Mouse (Mus musculus): ENCODE data around the gene Iba57. TPM values are rescaled to one million over a fixed set of nuclear protein-coding genes. Genes with fewer than 3 reads are reported as not detected.

The Iba57 gene
- polyA plus RNA-seq, 1 experiment from 2014 or later, result 7.8 TPM

DNA sequence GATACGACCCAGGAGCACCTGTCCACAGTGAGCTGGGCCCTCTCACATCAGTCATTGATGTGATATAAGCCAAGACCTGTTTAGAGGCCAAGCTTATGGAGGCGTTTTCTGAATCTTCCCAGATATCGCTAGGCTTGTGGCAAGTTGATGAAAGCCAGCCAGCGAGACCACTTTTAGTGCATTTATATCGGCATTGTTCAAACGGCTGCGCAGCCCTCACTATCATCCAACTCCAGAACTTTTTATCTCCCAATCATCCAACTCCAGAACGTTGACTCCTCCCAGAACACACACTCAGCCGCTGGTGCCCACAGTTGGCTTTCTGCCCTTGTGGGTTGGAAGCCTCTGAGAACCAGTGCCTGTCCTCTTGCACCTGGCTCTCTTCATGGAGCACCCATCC, 845 bp upstream of the Iba57 start:
- Histone ChIP-seq H3K4me1 (peaks cover 36% of the 10 kb centered on the region), H3K27me3 (ENCODE audit: insufficient read depth, poor library complexity, severe bottlenecking) (no peaks in the 10 kb centered on the region), H3K4me3 (peak overlapping the region; percentile 84; the same call in 1 of the 2 replicates), H3K36me3 (peaks cover 4% of the 10 kb centered on the region; the same call in 1 of the 2 replicates), H3K9me3 (no peaks in the 10 kb centered on the region), H3K27ac (peak overlapping the region; percentile 99)
- peak; percentile 84 for DNase-seq (ENCODE audit: low spot score)
- WGBS, result 57% methylated on average over 9 of the region's 9 CpGs

GRCm38 (mm10) chr11:59162443-59163254, 890 bp downstream of the Iba57 start:
- H3K4me3 ChIP-seq, result peak overlapping the region; percentile 84
- WGBS, result 55% methylated on average over 9 of the region's 9 CpGs
- no peaks in the 10 kb centered on the region for H3K9me3 ChIP-seq
- H3K27ac ChIP-seq, result peak overlapping the region; percentile 99
- no peaks in the 10 kb centered on the region for H3K27me3 ChIP-seq (ENCODE audit: insufficient read depth, poor library complexity, severe bottlenecking)
- H3K4me1 ChIP-seq, result peaks cover 36% of the 10 kb centered on the region
- H3K36me3 ChIP-seq, result peaks cover 18% of the 10 kb centered on the region
- no peak for DNase-seq (ENCODE audit: low spot score)

- 58% methylated on average over 5 of the region's 5 CpGs for whole genome bisulfite sequencing
- peaks cover 36% of the 10 kb centered on the region for H3K4me1 ChIP-seq
- H3K27ac ChIP-seq, result no peak overlapping the region
- H3K9me3 ChIP-seq, result no peaks in the 10 kb centered on the region
- H3K27me3 ChIP-seq (ENCODE audit: insufficient read depth, poor library complexity, severe bottlenecking), result no peaks in the 10 kb centered on the region
- H3K4me3 ChIP-seq, result no peak overlapping the region
- DNase-seq (ENCODE audit: low spot score), result no peak
- H3K36me3 ChIP-seq, result peaks cover 29% of the 10 kb centered on the region
These were observed 2.1 kb downstream of the Iba57 start for GRCm38 (mm10) chr11:59161398-59161797.

DNA sequence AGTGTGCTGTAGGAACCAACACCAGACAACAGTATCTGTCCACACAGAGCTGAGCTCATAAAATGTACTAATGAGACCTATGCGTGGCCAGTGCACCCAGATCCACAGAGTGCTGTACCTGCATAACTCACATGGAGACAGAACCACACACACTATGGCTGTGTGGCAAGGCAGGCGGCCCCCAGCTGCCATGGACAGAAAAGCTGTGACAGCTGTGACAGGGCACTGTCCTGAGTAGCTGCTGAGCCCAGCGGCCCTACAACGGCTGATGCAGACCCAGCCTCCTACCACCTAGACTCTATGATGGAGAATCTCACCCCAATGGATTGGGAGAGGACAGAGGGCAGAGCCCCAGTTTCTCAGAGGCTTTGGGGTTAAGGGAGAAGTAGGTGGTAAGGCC, 4.0 kb downstream of the Iba57 start:
- no peak overlapping the region for H3K4me3 ChIP-seq
- H3K27ac ChIP-seq, result no peak overlapping the region
- WGBS, result 90% methylated on average over 4 of the region's 4 CpGs
- H3K9me3 ChIP-seq, result no peaks in the 10 kb centered on the region
- no peak for DNase-seq (ENCODE audit: low spot score)
- peaks cover 40% of the 10 kb centered on the region for H3K36me3 ChIP-seq
- no peaks in the 10 kb centered on the region for H3K27me3 ChIP-seq (ENCODE audit: insufficient read depth, poor library complexity, severe bottlenecking)
- H3K4me1 ChIP-seq, result peaks cover 26% of the 10 kb centered on the region

DNA sequence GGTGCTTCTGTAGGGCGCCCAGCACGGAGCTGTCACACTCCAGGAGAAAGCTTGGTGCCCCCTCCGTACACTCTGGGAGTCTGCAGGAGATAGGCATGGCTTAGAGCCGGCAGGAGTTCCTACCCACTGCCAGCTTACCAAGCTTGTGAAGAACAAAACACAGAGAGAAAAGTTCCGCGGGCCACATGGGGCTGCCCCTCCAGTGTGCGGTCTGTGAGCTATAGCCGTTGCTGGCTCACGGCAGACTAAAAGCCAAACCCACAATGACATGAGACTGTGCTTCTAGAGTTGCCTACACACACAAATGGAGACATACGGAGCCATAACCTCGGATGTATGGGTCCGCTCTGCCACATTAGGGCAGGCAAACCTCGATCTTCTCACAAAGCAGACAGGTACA, 4.4 kb downstream of the Iba57 start:
- H3K4me3 ChIP-seq, result no peak overlapping the region
- H3K9me3 ChIP-seq, result no peaks in the 10 kb centered on the region
- no peaks in the 10 kb centered on the region for H3K27me3 ChIP-seq (ENCODE audit: insufficient read depth, poor library complexity, severe bottlenecking)
- H3K36me3 ChIP-seq, result peaks cover 40% of the 10 kb centered on the region
- DNase-seq (ENCODE audit: low spot score), result no peak
- no peak overlapping the region for H3K27ac ChIP-seq
- 91% methylated on average over 13 of the region's 13 CpGs for WGBS
- peaks cover 26% of the 10 kb centered on the region for H3K4me1 ChIP-seq

GRCm38 (mm10) chr11:59155900-59156299, 7.6 kb downstream of the Iba57 start:
- 86% methylated on average over 5 of the region's 5 CpGs for WGBS
- Histone ChIP-seq H3K27ac (no peak overlapping the region), H3K4me1 (peaks cover 9% of the 10 kb centered on the region), H3K4me3 (no peak overlapping the region), H3K9me3 (no peaks in the 10 kb centered on the region), H3K36me3 (peaks cover 38% of the 10 kb centered on the region), H3K27me3 (ENCODE audit: insufficient read depth, poor library complexity, severe bottlenecking) (no peaks in the 10 kb centered on the region)
- DNase-seq (ENCODE audit: low spot score), result no peak

- 0 out of 2 replicates have a peak overlapping the region, but pooled peaks have one; percentile 62 for H3K27ac ChIP-seq
- H3K36me3 ChIP-seq, result peaks cover 36% of the 10 kb centered on the region
- WGBS, result 67% methylated on average over 7 of the region's 7 CpGs
- DNase-seq (ENCODE audit: low spot score), result no peak
- no peaks in the 10 kb centered on the region for H3K27me3 ChIP-seq (ENCODE audit: insufficient read depth, poor library complexity, severe bottlenecking)
- H3K4me3 ChIP-seq, result no peak overlapping the region
- peaks cover 9% of the 10 kb centered on the region for H3K4me1 ChIP-seq
- H3K9me3 ChIP-seq, result no peaks in the 10 kb centered on the region
These were observed 9.3 kb downstream of the Iba57 start for GRCm38 (mm10) chr11:59154220-59154619.

- no peak for DNase-seq (ENCODE audit: low spot score)
- peaks cover 9% of the 10 kb centered on the region; the same call in 1 of the 2 replicates for H3K4me1 ChIP-seq
- H3K9me3 ChIP-seq, result no peaks in the 10 kb centered on the region
- no peak overlapping the region for H3K4me3 ChIP-seq
- no peaks in the 10 kb centered on the region for H3K27me3 ChIP-seq (ENCODE audit: insufficient read depth, poor library complexity, severe bottlenecking)
- H3K36me3 ChIP-seq, result peaks cover 14% of the 10 kb centered on the region
- WGBS, result 28% methylated on average over 3 of the region's 3 CpGs
- H3K27ac ChIP-seq, result no peak overlapping the region
These were observed 11.8 kb downstream of the Iba57 start for GRCm38 (mm10) chr11:59151729-59152128.

GRCm38 (mm10) chr11:59149302-59149701, 14.2 kb downstream of the Iba57 start:
- no peaks in the 10 kb centered on the region for H3K27me3 ChIP-seq (ENCODE audit: insufficient read depth, poor library complexity, severe bottlenecking)
- no peaks in the 10 kb centered on the region for H3K9me3 ChIP-seq
- no peak overlapping the region for H3K27ac ChIP-seq
- WGBS, result 65% methylated on average over 3 of the region's 3 CpGs
- no peak for DNase-seq (ENCODE audit: low spot score)
- no peak overlapping the region for H3K4me3 ChIP-seq
- H3K4me1 ChIP-seq, result peaks cover 6% of the 10 kb centered on the region; the same call in 1 of the 2 replicates
- no peaks in the 10 kb centered on the region for H3K36me3 ChIP-seq

DNA sequence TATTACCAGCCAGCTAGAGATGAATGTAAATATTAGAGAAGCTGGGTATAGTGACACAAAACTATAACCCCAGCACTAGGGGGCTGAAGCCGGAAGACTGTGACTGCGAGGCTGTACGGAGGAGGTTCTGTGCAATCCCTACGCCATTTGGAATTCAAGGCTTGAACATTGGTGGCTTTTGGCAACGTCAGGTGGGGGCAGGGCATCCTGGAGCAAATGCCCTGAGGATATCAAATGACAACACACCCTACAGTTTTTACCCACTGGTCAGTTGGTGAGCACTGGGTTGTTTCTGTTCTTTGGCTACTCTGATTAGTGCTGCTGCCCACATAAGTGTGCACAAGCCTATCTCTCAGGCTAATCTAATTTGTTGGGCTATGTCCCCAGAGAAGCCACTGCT, 20.6 kb downstream of the Iba57 start:
- Histone ChIP-seq H3K27ac (no peak overlapping the region), H3K4me1 (peaks cover 34% of the 10 kb centered on the region), H3K4me3 (no peak overlapping the region), H3K27me3 (ENCODE audit: insufficient read depth, poor library complexity, severe bottlenecking) (peaks cover 4% of the 10 kb centered on the region; the same call in 1 of the 2 replicates), H3K36me3 (no peaks in the 10 kb centered on the region), H3K9me3 (no peaks in the 10 kb centered on the region)
- WGBS, result 78% methylated on average over 5 of the region's 5 CpGs
- DNase-seq (ENCODE audit: low spot score), result no peak

GRCm38 (mm10) chr11:59141772-59142370, 21.7 kb downstream of the Iba57 start:
- H3K9me3 ChIP-seq, result no peaks in the 10 kb centered on the region
- no peaks in the 10 kb centered on the region for H3K36me3 ChIP-seq
- H3K4me1 ChIP-seq, result peaks cover 45% of the 10 kb centered on the region
- peak overlapping the region; percentile 41 for H3K4me3 ChIP-seq
- peak; percentile 84 for DNase-seq (ENCODE audit: low spot score)
- H3K27me3 ChIP-seq (ENCODE audit: insufficient read depth, poor library complexity, severe bottlenecking), result peaks cover 15% of the 10 kb centered on the region
- peak overlapping the region; percentile 59; the same call in 1 of the 2 replicates for H3K27ac ChIP-seq
- WGBS, result 5% methylated on average over 14 of the region's 14 CpGs

DNA sequence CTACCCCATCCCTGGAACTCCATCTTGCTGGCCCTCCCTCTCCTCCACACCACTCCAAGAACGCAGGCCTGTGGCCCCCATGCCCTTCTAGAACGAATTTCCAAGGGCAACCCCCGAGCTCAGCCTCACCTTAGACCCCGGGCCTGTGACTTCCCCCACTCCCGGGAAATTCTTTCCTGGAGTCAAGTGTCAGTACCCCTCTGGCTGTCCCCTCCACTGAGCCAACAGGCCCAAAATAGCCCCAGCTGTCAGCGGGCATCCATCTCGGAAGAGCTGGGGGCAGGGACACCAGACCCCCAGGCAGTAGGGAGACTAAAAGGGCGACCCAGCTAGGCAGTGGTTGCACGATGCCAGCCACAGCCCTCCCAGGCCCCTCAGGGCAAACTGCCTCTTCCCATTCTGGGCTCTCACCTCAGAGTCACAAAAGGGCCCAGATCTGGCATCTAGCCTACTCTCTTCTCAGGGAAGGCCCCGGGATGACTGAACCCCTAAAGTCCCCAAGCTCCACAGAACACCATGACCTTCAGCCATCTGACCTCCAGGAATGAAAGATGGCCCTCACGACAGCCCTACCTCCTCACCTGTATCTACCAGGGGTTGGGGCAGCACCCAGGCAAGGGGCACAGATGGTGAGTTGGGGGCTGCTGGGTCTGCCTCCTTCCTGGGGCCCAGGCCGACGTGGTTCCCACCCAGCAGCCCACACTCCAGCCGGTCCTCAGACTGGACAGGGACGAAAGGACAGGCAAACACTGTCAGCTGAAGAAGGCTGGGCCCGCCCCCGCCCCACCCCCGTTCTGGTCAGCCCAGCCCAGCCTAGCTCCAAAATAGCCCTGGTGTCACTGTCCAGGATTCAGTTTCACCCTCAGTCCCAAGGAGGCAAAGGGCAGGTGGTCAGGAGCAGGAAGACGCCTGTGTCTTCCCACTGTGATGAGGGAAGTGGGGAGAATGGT, 24.7 kb downstream of the Iba57 start:
- WGBS, result 40% methylated on average over 19 of the region's 19 CpGs
- Histone ChIP-seq H3K36me3 (peaks cover 28% of the 10 kb centered on the region), H3K27me3 (ENCODE audit: insufficient read depth, poor library complexity, severe bottlenecking) (peaks cover 45% of the 10 kb centered on the region), H3K9me3 (no peaks in the 10 kb centered on the region), H3K4me3 (peak overlapping the region; percentile 57), H3K27ac (peak overlapping the region; percentile 93), H3K4me1 (peaks cover 72% of the 10 kb centered on the region)
- peak; percentile 84 for DNase-seq (ENCODE audit: low spot score)
